Mouse (Mus musculus): ENCODE results near the gene Kctd20. TPM values are rescaled to one million over a fixed set of nuclear protein-coding genes. Genes with fewer than 3 reads are reported as not detected.

Kctd20 gene
- total RNA-seq, 2 experiments from 2014 or later = 25.9 to 34.0 TPM

Other genes starting within 250 kb of the Kctd20 start
- gene AC170998.1, start 225.9 kb upstream of the Kctd20 start, total RNA-seq (2021) = under 1 TPM in 1 of 2 experiments, not detected in 1; 0.94 TPM
- under 1 TPM in 1 of 2 experiments, not detected in 1; 0.16 TPM for gene Mapk13, start 182.7 kb upstream of the Kctd20 start, total RNA-seq (2021)
- gene Brpf3, start 150.9 kb upstream of the Kctd20 start, total RNA-seq (2021) = 10 to 100 TPM; 12.1 to 12.3 TPM
- not detected for gene Pnpla1, start 93.5 kb upstream of the Kctd20 start, total RNA-seq (2021)
- gene 4930539E08Rik, start 36.6 kb upstream of the Kctd20 start, total RNA-seq (2021) = not detected
- not detected for gene Pxt1, start 8.1 kb upstream of the Kctd20 start, total RNA-seq (2021)
- 10 to 100 TPM; 25.2 to 26.4 TPM for gene Stk38, start 56.0 kb downstream of the Kctd20 start, total RNA-seq (2021)
- gene Srsf3, start 80.7 kb downstream of the Kctd20 start, total RNA-seq (2021) = 10 to 100 TPM; 36.4 to 48.2 TPM
- gene Cdkn1a, start 139.0 kb downstream of the Kctd20 start, total RNA-seq (2021) = 10 to 100 TPM; 30.4 to 42.0 TPM
- gene Rab44, start 162.2 kb downstream of the Kctd20 start, total RNA-seq (2021) = under 1 TPM; 0.33 to 0.78 TPM

Measured in gastrocnemius, postnatal 25 days (tissue).